Mouse (Mus musculus): ENCODE data around the gene Slc9a4.

- TF ChIP-seq CTCF (IDR thresholded peaks at IDR 0.05; ENCODE audit: insufficient read depth, low read depth, low read length): no peak
- no peak for TF ChIP-seq POLR2A (IDR thresholded peaks at IDR 0.05; ENCODE audit: insufficient read depth, low read depth, low read length)
Observed at GRCm38 (mm10) chr1:40601461-40601860, 21.6 kb downstream of the Slc9a4 start.

All from olfactory bulb, adult 2 months (tissue).